Mouse (Mus musculus): ENCODE results near the gene Tmem235.

Tmem235 gene

DNA sequence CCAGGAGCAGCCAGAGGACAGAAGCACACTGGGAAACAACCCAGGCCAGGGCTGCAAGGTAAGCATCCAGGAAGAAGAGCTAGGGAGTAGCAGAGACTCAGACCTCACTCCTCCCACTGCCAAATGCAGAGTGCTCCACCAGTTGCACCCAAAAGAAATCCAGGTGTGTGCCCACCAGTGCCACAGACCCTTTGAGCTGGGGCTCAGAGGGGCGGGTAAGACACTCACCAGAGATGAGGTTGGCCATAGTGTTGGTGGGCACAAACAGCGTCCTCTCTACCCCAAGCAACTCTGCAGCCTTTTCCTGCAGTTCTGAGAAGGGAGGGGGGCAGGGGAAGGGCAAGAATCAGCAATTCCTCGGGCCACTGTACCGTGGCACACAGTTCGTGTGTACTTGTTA lies 10.8 kb downstream of the Tmem235 start:
- no peak for DNase-seq

DNA sequence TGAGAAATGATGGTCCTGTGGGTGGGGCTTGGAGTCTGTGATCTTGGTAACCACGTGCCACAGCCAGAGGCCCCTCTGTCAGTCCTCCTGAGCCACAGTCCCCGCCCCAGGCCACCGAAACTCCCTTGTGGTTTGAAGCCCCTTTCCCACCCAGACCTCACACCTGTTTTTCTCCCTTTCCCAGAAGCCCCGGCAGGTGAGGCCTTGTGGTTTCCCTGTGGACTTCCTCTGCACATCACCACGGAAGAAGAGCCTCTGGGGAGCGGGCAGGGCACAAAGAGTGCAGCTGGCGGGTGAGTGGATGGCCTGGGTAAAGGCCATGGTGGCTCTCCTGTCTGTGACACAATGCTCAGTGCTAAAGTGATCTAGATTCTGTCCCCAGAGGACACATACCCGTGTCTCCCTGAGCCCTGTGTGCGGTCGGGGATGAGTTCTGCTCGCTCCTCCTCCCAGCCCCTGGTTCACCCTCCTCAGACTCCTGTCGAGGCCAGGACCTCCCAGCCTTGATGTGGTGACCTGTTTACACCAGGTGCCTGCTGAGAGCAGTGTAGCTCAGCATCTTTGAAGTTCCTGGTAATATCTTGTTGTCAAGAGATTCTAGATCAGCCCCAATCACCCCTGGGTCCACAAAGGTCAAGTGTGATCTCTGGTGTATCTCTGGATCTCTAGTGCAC lies 11.5 kb downstream of the Tmem235 start:
- DNase-seq = peak; percentile 42

GRCm38 (mm10) chr11:117872861-117873608 lies 12.5 kb downstream of the Tmem235 start, which contains the start of gene Tha1:
TSS of gene Tha1 (minus strand) at chr11:117873481.
- DNase-seq = peak; percentile 90

DNA sequence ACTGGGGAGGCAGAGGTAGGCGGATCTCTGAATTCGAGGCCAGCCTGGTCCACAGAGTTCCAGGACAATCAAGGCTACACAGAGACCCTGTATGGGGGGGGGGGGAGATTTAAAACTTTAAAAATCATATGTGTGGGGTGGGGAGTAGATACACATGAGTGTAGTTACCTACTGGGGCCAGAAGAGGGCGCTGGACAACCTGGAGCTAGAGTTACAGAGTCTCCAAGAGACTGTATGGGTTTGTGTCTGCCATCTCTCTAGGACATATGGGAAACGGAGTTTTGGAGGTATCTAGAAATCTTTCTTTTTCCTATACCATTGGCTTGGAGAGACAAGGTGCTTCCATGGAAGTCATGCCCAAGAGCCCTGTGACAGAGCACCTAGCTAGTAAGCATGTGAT lies 13.9 kb downstream of the Tmem235 start:
- DNase-seq = no peak

DNA sequence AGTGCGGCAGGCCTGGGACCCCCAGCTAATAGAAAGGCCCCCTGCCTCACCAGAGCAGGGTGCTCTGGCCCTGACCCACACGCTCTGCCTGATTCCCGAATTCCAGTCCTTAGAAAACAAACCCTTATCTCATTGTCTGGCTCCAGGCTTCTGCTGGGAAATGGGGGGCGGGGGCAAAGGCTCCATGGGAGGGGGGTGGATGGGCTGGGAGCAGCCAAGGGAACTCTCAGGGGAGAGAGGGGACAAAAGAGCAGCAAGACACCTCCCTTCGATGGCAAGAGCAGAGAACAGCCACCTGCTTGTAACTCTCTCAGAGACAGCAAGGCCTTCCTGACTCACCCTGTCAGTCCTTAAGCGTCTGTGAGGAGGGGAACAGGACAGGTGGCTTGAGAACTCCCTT lies 15.1 kb downstream of the Tmem235 start:
- no peak for DNase-seq

DNA sequence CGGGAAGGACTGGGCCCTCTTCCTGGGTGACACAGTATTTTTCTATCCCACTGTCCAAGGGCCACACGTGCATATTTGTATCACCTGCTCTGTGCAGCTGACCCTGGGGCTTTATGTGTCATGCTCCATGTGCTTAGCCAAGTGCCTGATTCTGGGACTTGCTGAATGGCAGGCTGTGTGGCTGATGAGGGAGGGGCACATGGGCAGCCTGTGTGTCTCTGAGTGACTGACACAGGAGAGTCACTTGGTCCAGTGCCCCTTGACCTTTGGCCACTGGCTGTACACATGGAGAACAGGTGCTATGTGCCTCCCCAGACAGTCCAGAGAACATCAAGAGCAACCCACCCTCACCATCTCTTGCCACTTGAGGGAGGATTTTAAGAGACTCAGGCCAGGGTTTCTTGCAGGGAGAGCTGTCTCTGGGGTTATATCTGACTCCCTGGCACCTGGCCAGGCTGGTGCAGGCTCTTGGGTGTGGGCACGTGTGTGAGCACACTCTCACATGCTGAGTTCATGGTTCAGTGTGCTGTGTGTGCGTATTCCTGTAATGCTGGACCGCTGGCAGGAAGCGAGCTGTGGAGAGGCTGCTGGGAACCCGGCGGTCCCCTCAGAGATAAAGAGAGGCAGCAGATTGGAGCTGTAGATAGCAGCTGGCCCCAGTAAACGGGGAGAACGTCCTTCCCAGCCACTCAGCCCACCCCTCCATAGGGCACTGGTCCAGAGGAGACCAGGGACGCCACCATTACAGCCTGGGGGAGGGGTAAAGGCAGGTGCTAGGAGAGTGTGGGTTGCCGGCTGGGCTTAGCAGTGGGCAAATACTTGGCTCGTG lies 17.6 kb downstream of the Tmem235 start:
- DNase-seq = peak; percentile 66

- DNase-seq = no peak
Measured at GRCm38 (mm10) chr11:117878892-117879291, 18.3 kb downstream of the Tmem235 start.

DNA sequence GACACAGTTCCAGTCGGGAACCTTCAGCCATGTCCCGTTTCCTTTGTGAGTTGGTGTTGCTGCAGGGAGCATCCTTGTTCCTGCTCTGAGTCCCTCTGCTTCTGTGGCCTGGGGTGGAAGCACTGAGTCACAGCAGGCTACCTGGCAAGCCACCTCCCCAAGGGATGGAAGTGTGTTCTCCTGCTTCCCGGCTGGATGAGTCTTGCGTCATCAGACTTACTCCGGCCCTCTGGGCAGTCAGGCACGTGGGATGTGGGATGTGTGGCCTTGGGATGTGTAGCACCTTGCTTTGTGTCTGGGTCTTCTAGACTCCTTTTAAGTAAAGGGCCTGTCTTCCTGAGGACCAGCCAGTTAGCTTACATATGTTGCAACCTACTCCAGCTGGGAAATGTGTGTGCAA lies 19.1 kb downstream of the Tmem235 start:
- no peak for DNase-seq

DNA sequence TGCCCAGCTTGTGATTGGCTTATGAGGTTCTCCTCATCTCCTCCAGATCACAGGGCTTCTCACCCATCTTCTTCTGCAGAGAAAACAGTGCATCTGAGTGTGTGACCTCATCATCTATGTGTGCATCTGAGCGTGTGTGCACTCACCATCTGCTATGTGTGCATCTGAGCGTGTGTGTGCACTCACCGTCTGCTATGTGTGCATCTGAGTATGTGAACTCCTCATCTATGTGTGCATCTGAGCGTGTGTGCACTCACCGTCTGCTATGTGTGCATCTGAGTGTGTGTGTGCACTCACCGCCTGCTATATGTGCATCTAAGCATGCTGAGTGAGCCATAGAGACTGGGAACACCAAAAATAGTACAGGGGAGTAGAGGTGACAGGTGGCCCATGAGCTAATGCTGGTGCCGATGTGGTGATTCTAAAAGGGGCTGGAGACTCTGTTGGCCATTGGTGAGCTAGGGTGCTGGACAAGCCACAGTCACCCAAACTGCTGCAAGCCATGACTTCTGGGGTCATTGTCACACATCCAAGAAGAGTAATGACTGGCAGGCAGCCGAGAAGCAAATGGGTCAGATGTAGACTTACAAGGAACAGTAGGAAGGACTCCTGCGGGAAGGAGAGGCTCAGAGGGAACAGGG lies 19.9 kb downstream of the Tmem235 start:
- no peak for DNase-seq

GRCm38 (mm10) chr11:117880977-117881358 lies 20.4 kb downstream of the Tmem235 start:
- DNase-seq = no peak

DNA sequence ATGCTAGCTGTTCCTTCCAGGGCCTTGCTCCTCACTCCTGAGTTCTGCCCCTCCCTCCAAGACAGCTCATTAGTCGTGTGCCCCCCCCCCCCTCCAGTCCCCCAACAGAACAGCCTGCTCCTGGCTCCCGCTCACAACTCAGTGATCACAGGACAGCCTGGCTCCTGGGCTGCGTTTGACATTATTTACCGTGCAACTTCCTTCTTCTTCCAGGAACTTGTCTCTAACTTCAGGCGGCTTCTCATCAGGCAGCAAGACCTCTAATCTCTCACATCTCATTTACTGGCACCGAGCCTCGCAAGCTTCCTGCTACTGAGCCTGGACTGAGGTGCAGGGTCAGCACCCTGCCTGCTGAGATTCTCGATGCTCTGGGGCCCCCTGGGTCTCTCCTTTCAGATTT lies 21.2 kb downstream of the Tmem235 start:
- DNase-seq = peak; percentile 84

DNA sequence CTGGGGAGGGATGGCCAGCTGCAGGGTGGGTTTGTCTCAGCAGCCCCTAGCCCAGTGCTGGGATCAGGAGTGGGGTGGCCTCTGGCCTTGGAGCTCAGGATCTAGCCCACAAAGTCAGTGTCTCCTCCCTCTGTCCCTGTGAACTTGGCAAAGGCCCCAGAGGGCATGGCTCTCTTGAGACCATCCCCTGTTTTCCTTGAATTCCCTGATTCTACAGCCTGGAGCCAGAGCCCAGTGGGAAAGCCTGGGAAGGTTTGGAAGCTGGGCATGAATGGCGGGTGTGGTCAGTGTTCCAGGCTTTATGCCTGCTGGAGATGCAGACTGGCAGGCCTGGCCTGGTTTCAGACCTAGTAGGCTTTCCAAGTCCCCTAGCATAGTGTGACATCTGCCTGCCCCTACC lies 21.7 kb downstream of the Tmem235 start:
- DNase-seq = peak; percentile 69

GRCm38 (mm10) chr11:117886000-117886399 lies 25.4 kb downstream of the Tmem235 start:
- DNase-seq = peak; percentile 44

- no peak for DNase-seq
Measured at GRCm38 (mm10) chr11:117888168-117888852, 27.8 kb downstream of the Tmem235 start.

DNA sequence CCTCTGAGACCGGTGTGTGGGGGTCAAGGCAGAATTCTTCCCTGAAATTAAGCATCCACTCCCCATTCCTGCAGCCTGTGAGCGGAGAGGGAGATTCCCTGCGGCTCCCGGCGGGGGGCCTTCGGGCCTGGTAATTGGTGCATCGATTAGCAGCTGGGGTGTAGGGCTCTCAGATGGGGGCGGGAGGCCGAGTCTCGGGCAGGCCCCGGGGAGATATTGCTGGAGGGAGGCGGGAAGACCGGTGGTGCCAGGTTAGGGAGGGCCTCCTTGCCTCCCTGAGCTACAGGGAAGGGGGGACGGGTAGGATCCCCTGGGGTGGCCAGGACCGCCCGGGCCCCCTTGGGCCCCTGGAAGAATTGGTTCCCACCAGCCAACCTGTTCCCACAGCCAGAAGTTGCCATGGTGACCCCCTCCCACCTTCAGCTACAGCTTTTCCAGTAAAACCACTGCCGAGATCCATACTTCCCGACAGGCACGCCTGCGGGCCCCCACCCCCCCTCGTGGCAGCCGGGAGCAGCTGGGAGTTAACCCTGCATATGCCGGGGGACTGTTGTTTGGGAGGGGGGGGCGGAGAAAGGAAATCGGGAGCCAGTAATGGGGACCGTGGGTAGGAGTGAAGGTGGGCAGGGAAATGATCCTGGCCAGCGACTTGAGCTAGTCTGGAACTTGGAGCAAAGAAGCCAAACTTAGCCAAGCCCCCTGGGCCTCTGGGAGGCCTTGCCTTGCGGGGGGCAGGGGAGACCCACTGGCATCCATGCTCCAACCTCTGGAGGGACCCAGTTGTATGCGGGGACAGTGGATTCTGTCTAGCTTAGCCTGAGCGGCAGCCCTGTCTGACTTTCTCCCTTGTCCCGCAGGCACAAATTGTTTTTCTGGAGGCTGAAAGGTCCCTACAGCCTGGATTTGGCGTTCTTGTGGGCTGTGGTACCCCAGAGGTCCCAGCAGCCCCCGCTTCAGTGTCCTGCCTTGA lies 28.6 kb downstream of the Tmem235 start:
- DNase-seq = peak; percentile 61

DNA sequence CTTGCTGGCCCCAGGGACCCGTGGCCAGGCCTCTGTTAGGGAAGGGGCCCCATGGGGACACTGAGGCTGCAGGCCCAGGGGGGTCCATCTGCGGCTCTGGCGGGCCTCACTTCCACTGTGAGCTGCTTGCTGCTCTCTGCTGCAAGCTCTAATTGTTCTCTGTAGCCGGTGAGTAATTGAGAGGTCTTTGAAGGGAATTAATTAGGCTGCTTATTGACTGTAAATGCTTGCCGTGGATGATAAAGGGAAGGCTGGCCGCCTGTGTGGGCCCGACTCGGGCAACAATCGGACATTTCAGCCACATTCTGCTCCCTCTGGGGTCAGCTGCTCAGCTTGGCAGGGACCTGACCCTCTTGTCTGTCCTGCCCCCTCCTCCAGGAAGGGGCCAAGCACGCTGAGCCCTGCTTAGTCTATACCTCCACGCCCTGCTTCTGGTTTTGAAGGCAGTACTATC lies 29.4 kb downstream of the Tmem235 start:
- DNase-seq = no peak

- DNase-seq = peak; percentile 53
Measured at GRCm38 (mm10) chr11:117890519-117891282, 30.1 kb downstream of the Tmem235 start.

GRCm38 (mm10) chr11:117891581-117892175 lies 31.1 kb downstream of the Tmem235 start:
- no peak for DNase-seq

DNA sequence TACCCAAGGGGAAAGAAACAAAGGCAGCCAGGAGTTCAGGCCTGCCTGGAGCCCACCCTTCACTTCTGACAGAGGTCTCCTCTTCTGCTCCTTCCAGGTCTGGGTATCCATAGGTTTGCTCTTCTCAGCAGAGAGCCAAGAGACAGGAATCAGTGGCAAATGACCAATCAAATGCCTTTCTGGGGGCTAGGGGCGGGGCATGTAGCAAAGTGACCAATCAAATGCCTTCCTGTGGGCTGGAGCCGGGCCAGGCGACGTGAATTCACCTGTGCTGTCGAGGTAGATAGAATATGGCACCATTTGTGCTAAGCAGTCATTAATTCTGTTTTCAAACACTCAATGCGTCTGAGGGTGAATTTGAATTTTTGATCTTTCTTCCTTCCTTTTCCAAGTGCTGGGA lies 31.6 kb downstream of the Tmem235 start:
- DNase-seq = no peak

DNA sequence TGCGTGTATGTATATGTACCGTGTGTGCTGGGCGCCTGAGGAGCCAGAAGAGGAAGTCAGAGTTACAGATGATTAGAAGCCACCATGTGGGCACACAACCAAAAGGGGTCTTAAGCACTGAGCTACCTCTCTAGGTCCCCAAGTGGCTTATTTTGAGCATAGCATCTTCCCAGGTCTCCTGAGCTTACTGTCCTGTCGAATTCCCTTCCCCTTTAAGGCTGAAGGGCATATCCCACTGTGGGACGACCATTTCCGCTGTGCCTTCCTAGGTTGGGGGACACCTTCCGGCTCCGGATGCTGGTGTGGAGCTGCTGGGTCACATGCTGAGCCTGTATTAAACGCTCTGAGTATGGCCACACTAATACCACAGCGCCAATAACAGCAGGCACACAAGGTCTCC lies 34.1 kb downstream of the Tmem235 start:
- no peak for DNase-seq
